Mouse (Mus musculus) cerebellum, postnatal 10 days (tissue): ENCODE measurements around the gene Gm10638.
A peak's percentile ranks its signal among the peaks of the same experiment; 100 is the strongest.

Source experiments
- DNase-seq, 2 experiments: peaks; one replicate each; pipeline ENCODE4 v3.0.0; 2021; ENCODE audit warnings: mixed read lengths in 2 of 2

Gm10638 gene

GRCm38 (mm10) chr8:86740899-86741298 is 4.6 kb upstream of the Gm10638 start:
- no peak for DNase-seq

DNA sequence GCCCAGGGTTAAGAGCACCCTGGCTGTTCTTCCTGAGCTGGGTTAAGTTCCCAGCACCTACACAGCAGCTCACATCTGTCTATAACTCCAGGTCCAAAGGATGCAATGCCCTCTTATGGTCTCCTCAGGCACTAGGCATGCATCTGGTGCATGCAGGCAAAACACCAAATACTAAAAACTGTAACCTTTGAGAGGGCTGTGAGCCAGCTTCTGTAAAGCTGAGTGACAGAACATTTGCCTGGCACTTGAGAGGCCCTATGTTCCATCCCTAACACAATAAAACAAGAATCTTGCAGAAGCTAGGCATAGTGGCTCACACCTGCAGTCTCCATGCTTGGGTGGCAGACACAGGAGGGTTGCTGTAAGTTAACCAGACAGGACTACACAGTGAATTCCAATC is 3.9 kb upstream of the Gm10638 start:
- no peak for DNase-seq

- no peak for DNase-seq
These were observed 2.7 kb upstream of the Gm10638 start for GRCm38 (mm10) chr8:86742605-86743345.

- DNase-seq = no peak
These were observed 932 bp upstream of the Gm10638 start for GRCm38 (mm10) chr8:86744313-86745220.

- peak; percentile 98 for DNase-seq
These were observed 489 bp downstream of the Gm10638 start for GRCm38 (mm10) chr8:86745935-86746441.

DNA sequence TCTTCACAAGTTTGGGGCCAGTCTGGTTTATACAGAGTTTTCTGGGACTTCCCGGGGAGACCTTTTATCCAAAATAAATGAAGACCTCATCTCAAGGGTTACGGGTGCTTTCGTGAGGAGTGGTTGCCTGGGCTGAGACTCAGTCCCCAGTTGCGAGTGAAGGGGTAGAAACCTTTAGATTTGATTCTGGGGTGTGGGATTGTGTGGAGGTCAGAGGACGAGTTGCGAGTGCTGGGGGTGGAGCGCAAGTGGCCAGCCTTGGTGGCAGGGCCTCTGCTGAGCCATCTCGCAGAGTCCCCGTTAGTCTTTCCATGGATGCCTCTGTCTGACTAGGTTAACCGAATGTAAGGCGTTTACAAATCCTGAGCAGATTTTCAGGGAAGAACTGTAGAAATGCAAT is 1.0 kb downstream of the Gm10638 start:
- peak in 1 of 2 experiments; percentile 44 for DNase-seq

DNA sequence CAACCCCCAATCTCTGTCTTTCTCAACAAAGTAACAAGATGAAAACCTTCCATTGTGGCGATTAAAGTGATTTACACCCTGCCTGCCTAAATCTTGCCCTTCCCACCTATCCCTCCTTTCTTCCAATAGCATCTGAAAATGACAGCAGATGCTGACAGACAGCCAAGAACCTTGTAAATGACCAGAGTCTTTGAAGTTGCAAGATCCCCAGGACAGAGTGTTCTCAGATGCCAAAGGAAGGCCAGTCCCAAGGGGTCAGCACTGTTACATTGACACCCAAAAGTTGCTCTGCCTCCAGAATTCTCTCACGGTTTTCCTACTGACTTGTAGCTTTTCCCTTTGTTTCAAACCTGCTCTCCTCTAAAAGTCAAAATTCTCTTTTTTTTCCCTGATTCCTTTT is 4.3 kb downstream of the Gm10638 start:
- no peak for DNase-seq

DNA sequence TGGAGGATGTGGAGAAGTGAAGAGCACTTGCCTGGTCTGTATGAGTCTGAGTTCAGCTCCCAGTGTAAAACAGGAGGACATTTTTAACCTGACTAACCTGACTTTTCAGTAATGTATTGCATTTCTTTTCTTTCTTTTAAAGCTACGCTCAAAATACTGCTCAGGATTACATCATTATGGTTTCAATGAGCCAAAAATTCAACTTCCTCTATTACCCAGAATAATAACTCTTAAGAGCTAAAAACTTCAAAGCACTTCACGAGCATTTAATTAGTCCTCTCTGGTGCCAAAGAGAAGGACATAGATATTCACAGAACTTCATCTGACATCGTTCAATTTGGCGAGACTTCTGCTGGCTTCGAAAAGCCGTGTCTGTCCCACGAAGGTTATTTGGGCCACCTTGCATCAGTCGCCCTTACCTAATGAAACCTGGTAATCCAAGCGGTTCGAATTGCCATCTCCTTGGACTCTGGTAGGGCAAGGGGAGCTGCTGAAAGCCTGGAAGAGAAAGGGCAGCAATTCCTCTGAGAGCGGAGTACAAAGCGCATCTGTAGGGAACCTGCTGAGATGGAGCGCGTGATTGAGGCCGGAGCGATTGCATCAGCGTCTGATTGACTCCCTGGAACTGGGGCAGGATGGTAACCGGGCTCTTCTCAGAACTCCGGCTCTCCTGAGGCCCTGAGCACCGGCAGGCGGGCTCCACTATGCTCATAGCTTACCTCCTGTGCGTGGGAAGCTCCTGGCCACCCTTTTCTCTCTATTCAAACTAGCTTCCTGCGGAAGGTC is 11.6 kb downstream of the Gm10638 start:
- peak; percentile 22 to 23 for DNase-seq

DNA sequence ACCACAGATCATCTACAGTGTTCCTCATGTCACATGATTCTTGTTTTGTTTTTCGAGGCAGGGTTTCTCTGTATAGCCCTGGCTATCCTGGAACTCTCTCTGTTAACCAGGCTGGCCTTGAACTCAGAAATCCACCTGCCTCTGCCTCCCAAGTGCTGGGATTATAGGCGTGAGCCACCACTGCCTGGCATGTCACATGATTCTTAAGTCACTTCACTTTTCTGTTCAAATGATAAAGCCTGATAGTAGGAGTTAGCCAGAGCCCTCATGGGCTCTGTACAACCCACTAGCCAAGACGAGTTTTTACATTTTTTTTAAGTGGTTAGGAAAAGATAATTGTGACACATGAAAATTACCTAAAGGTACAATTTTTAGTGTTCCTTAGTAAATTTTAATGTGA is 13.2 kb downstream of the Gm10638 start:
- DNase-seq = no peak

GRCm38 (mm10) chr8:86759090-86759491 is 13.6 kb downstream of the Gm10638 start:
- no peak for DNase-seq

DNA sequence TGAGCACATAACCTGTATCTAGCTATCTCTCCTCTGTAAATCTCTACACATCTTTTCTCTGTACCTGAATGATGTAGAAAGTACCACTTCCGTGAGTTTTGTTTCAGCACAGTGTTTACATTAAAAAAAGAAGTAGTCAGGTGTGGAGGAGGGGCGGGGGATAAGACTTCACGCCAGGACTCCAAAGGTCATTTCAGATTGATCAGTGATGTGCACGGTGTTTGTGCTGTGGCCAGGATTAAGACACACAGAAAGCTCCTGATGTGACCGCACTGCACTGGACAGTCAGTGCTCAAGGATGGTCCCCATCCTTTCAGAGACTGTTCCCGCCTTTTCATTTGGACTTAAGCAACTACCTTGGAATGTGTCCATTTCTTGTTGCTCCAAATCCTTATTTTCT is 15.2 kb downstream of the Gm10638 start:
- no peak for DNase-seq

- no peak for DNase-seq
These were observed 17.3 kb downstream of the Gm10638 start for GRCm38 (mm10) chr8:86762806-86763205.

DNA sequence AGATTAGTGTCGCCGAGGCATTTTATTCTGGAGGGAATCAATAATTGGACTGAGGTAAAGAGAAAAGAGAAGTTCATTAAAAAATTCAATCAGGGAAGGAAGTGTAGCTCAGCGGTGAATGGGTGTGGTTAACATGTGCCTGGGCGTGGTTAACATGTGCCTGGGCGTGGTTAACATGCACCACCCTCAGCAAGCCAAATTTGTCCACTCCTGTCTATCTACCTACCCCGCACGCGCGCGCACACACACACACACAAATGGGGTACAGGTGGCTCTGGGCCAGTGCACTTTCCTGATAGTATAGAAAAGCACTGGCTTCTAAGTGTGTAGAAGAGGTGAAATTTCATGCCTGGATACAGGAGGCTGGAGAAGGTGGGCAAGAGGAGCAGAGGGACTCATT is 19.7 kb downstream of the Gm10638 start:
- DNase-seq = no peak

- DNase-seq = no peak
These were observed 20.2 kb downstream of the Gm10638 start for GRCm38 (mm10) chr8:86765669-86766068.

GRCm38 (mm10) chr8:86766548-86767211 is 21.2 kb downstream of the Gm10638 start:
- DNase-seq = no peak

DNA sequence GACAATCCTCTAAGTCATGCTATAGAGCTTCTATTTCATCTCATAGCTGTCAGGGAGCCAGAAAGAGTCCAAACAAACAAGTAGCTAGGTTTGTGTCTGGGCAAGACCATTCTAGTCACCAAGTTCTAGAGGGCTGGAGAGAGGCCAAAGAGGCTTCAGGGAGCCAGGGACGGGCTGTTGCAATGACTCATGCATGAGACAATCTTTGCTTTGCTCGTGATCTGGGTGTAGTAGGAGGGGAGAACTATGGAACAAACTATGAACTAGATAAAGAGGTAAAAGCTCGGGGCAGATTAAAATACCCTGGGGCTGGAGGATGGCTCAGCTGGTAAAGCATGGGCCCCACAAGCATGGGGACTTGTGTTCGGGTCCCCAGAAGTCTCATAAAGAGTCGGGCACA is 23.0 kb downstream of the Gm10638 start:
- peak; percentile 32 to 44 for DNase-seq

GRCm38 (mm10) chr8:86769945-86770715 is 24.6 kb downstream of the Gm10638 start:
- DNase-seq = no peak

- no peak for DNase-seq
These were observed 33.7 kb downstream of the Gm10638 start for GRCm38 (mm10) chr8:86779207-86779606.

DNA sequence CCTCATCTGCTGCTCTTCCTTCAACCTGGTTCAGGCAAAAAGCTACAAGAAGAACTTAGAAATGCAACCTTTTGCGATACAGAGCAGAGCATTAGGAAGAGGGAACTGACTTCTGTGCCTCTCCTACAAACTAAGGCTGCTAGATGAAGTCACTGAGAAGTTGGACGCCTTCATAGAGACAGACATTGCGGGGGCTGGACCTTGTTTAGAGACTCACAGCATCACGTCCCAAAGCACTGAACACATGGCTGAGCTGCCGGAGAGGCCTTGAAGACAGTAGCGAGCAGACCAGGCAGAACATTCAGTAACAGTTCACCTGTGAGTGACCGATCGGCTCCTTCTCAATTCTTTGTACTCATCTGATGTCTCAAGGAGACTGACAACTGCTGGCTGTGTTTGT is 35.6 kb downstream of the Gm10638 start:
- no peak for DNase-seq

DNA sequence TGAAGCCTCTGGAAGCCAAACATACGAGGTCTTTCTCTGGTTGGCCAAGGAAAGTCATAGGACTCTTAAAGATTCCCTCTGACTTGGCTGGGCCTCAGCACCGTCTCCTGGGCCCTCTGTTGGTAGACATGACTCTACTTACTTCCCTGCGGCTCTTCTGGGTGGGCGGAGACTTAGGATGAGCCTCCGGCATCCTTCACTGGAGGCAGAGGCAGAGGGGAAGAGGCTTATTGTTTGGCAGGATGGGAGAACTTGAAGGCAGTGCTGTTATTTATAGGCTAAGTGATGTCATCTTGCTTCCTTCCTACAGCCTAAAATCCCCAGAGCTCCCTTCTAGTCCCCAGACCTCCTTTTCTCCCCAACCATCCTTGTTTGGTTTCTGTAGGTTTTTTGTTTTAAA is 41.0 kb downstream of the Gm10638 start:
- DNase-seq = no peak

DNA sequence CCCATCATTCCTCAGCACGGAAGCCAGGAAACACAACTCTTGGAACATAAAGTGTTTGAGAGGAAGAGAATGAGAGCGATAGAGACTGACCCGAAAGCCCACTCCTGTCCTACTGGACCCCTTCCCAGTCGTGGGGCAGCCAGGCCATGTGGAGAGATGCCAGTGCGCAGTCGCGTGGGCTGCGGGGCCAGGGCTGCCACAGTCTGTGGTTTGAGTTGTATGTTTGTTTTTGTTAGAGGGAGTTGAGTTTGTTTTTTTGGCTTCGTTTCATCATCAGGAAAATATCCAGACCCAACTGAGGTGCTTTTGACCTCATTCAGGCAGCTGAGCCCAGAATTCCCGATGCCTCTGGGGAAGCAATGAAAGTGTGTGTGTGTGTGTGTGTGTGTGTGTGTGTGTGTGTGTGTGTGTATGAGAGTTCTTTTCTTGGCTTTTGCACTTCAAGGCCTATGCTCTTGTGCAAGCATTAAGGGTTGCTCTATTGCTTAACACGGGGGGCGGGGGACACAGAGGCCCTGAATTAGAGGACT is 42.5 kb downstream of the Gm10638 start:
- peak; percentile 48 to 61 for DNase-seq
